Mouse (Mus musculus) CH12.LX (cell line): ENCODE results near the gene Pkp4.

Experiments
- CHD2 ChIP-seq: IDR thresholded peaks from 2 replicates; pipeline ENCODE4 v1.6.1; 2011; ENCODE audit warnings: low read length, improper control_type of control experiment
- CTCF ChIP-seq, 2 experiments: IDR thresholded peaks in 1 of 2; conservative IDR thresholded peaks in 1 of 2; 2 replicates each; pipeline ENCODE4 v1.5.1; 2011 to 2012; ENCODE audit warnings: low read depth in 2 of 2, low read length in 2 of 2, improper control_type of control experiment in 1 of 2, inconsistent platforms in 1 of 2, mild to moderate bottlenecking in 1 of 2, moderate library complexity in 1 of 2
- EP300 ChIP-seq: IDR thresholded peaks from 2 replicates; pipeline ENCODE4 v1.6.1; 2011; ENCODE audit warnings: low read length, improper control_type of control experiment
- POLR2A ChIP-seq: IDR thresholded peaks from 2 replicates; pipeline ENCODE4 v1.6.1; 2011; ENCODE audit warnings: low read depth, mild to moderate bottlenecking, improper control_type of control experiment, low read length
- TBP ChIP-seq: conservative IDR thresholded peaks from 2 replicates; pipeline ENCODE4 v1.6.1; 2011; ENCODE audit warnings: low read depth, low read length, improper control_type of control experiment
- UBTF ChIP-seq: IDR thresholded peaks from 2 replicates; pipeline ENCODE4 v1.6.1; 2012; ENCODE audit warnings: low read depth, mild to moderate bottlenecking, inconsistent platforms, low read length, improper control_type of control experiment, moderate library complexity

DNA sequence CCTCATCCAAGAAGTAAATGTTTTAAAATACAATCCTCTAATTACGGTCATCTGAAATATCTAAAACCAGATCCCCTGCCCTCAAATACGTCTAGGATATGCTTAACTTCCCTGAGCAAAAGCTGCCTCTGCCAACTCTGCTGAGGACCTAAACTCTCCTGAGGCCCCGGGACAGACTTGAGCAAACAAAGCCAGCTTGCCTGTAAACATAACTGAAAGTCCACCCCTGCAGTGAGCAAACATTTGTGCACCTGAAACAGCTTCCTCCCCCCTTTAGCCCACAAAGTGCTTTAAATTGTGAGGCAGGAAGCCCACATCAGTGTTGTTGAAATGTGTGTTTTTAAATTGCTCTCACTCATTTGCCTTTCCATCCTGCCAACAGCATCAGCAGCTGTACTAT lies 193.2 kb downstream of the Pkp4 start:
- no peak for TF ChIP-seq POLR2A
- TF ChIP-seq CHD2: no peak
- no peak for TF ChIP-seq UBTF
- no peak for TF ChIP-seq CTCF (conservative IDR thresholded peaks at IDR 0.05 in 1 of 2, IDR thresholded peaks at IDR 0.05 in 1 of 2; ENCODE audit: low read depth in 2 of 2, low read length in 2 of 2)
- TF ChIP-seq TBP: no peak
- no peak for TF ChIP-seq EP300
